Mouse (Mus musculus): ENCODE results near the gene Tanc2.

- no peak for TF ChIP-seq TAL1 (IDR thresholded peaks at IDR 0.05; ENCODE audit: low read length)
- no peak for TF ChIP-seq GATA1 (IDR thresholded peaks at IDR 0.05; ENCODE audit: low read length)
Observed at GRCm38 (mm10) chr11:105948255-105948654, 358.5 kb downstream of the Tanc2 start.

Measured in erythroblast, embryonic 14.5 days (primary cell).